Mouse (Mus musculus): Measurements from ENCODE around the gene Pcare.
A peak's percentile ranks its signal among the peaks of the same experiment; 100 is the strongest.

Gene Pcare

GRCm38 (mm10) chr17:71730655-71731054, 22.0 kb downstream of the Pcare start:
- no peak for DNase-seq (ENCODE audit: low spot score)

- no peak for DNase-seq (ENCODE audit: low spot score)
Measured at GRCm38 (mm10) chr17:71721019-71721418, 31.7 kb downstream of the Pcare start.

- no peak for DNase-seq (ENCODE audit: low spot score)
Measured at GRCm38 (mm10) chr17:71720434-71720833, 32.3 kb downstream of the Pcare start.

- DNase-seq (ENCODE audit: low spot score) = no peak
Measured at GRCm38 (mm10) chr17:71717881-71718625, 34.6 kb downstream of the Pcare start.

- DNase-seq (ENCODE audit: low spot score) = no peak
Measured at GRCm38 (mm10) chr17:71715034-71715433, 37.7 kb downstream of the Pcare start.

- no peak for DNase-seq (ENCODE audit: low spot score)
Measured at GRCm38 (mm10) chr17:71712279-71712678, 40.4 kb downstream of the Pcare start.

- no peak for DNase-seq (ENCODE audit: low spot score)
Measured at GRCm38 (mm10) chr17:71707715-71708114, 45.0 kb downstream of the Pcare start.

- DNase-seq (ENCODE audit: low spot score) = no peak
Measured at GRCm38 (mm10) chr17:71705550-71706480, 46.9 kb downstream of the Pcare start.

- DNase-seq (ENCODE audit: low spot score) = no peak
Measured at GRCm38 (mm10) chr17:71705113-71705512, 47.6 kb downstream of the Pcare start.

GRCm38 (mm10) chr17:71698619-71698956, 54.1 kb downstream of the Pcare start:
- no peak for DNase-seq (ENCODE audit: low spot score)

- no peak for DNase-seq (ENCODE audit: low spot score)
Measured at GRCm38 (mm10) chr17:71697896-71698618, 54.6 kb downstream of the Pcare start.

GRCm38 (mm10) chr17:71696396-71696795, 56.3 kb downstream of the Pcare start:
- DNase-seq (ENCODE audit: low spot score) = no peak

- DNase-seq (ENCODE audit: low spot score) = no peak
Measured at GRCm38 (mm10) chr17:71695716-71696315, 56.9 kb downstream of the Pcare start.

GRCm38 (mm10) chr17:71695151-71695550, 57.5 kb downstream of the Pcare start:
- no peak for DNase-seq (ENCODE audit: low spot score)

GRCm38 (mm10) chr17:71693780-71694179, 58.9 kb downstream of the Pcare start:
- peak; percentile 48 for DNase-seq (ENCODE audit: low spot score)
